Mouse (Mus musculus): ENCODE results near the gene Slc30a2. TPM values are rescaled to one million over a fixed set of nuclear protein-coding genes. Genes with fewer than 3 reads are reported as not detected.

Gene Slc30a2
- under 1 TPM in 1 of 2 experiments, not detected in 1; 0.41 TPM for polyA plus RNA-seq (2017; shearing (Covaris generic))

GRCm38 (mm10) chr4:134343071-134344031 is at the start of gene Slc30a2:
Gene Slc30a2, plus strand, starts transcription at chr4:134343181.

GRCm38 (mm10) chr4:134314876-134315275 is 28.1 kb upstream of the Slc30a2 start, which contains the start of gene Trim63:
Gene Trim63, plus strand, starts transcription at chr4:134315120.

GRCm38 (mm10) chr4:134383750-134384149 is 40.8 kb downstream of the Slc30a2 start, which contains the start of gene Extl1:
Gene Extl1, minus strand, starts transcription at chr4:134383850.

GRCm38 (mm10) chr4:134395977-134396825 is 53.2 kb downstream of the Slc30a2 start, which contains the start of gene Pafah2:
Gene Pafah2, plus strand, starts transcription at chr4:134396320.

Other genes starting within 250 kb of the Slc30a2 start
- gene Cd52, start 248.1 kb upstream of the Slc30a2 start, polyA plus RNA-seq (2017; shearing (Covaris generic)): 1,000 to 10,000 TPM; 2,589 to 2,801 TPM
- 10 to 100 TPM; 46.7 to 60.6 TPM for gene Ubxn11, start 240.6 kb upstream of the Slc30a2 start, polyA plus RNA-seq (2017; shearing (Covaris generic))
- 1,000 to 10,000 TPM; 1,401 to 1,596 TPM for gene Sh3bgrl3, start 214.4 kb upstream of the Slc30a2 start, polyA plus RNA-seq (2017; shearing (Covaris generic))
- gene Cep85, start 156.1 kb upstream of the Slc30a2 start, polyA plus RNA-seq (2017; shearing (Covaris generic)): 100 to 1,000 TPM in 1 of 2 experiments, 10 to 100 TPM in 1; 70.5 to 104 TPM
- under 1 TPM in 1 of 2 experiments, not detected in 1; 0.32 TPM for gene Gm7534, start 140.2 kb upstream of the Slc30a2 start, polyA plus RNA-seq (2017; shearing (Covaris generic))
- not detected for gene Catsper4, start 115.8 kb upstream of the Slc30a2 start, polyA plus RNA-seq (2017; shearing (Covaris generic))
- gene Cnksr1, start 104.8 kb upstream of the Slc30a2 start, polyA plus RNA-seq (2017; shearing (Covaris generic)): under 1 TPM in 1 of 2 experiments, not detected in 1; 0.17 TPM
- gene E130218I03Rik, start 99.5 kb upstream of the Slc30a2 start, polyA plus RNA-seq (2017; shearing (Covaris generic)): 1 to 10 TPM; 3.2 to 5.7 TPM
- 10 to 100 TPM; 18.4 to 25.6 TPM for gene Zfp593, start 97.6 kb upstream of the Slc30a2 start, polyA plus RNA-seq (2017; shearing (Covaris generic))
- not detected for gene Gm30191, start 96.2 kb upstream of the Slc30a2 start, polyA plus RNA-seq (2017; shearing (Covaris generic))
- under 1 TPM in 1 of 2 experiments, not detected in 1; 0.22 TPM for gene Grrp1, start 89.1 kb upstream of the Slc30a2 start, polyA plus RNA-seq (2017; shearing (Covaris generic))
- 10 to 100 TPM; 14.0 to 16.6 TPM for gene Pdik1l, start 55.3 kb upstream of the Slc30a2 start, polyA plus RNA-seq (2017; shearing (Covaris generic))
- gene Trim63, start 28.1 kb upstream of the Slc30a2 start, polyA plus RNA-seq (2017; shearing (Covaris generic)): 1 to 10 TPM in 1 of 2 experiments, not detected in 1; 1.1 TPM
- 1 to 10 TPM; 1.1 to 1.7 TPM for gene Extl1, start 40.7 kb downstream of the Slc30a2 start, polyA plus RNA-seq (2017; shearing (Covaris generic))
- 1 to 10 TPM; 1.3 to 2.6 TPM for gene Pafah2, start 53.1 kb downstream of the Slc30a2 start, polyA plus RNA-seq (2017; shearing (Covaris generic))
- gene Stmn1, start 125.1 kb downstream of the Slc30a2 start, polyA plus RNA-seq (2017; shearing (Covaris generic)): 10 to 100 TPM; 33.1 to 37.7 TPM
- 10 to 100 TPM; 20.8 to 35.2 TPM for gene Paqr7, start 153.5 kb downstream of the Slc30a2 start, polyA plus RNA-seq (2017; shearing (Covaris generic))
- 1 to 10 TPM in 1 of 2 experiments, under 1 TPM in 1; 0.57 to 1.9 TPM for gene Aunip, start 167.8 kb downstream of the Slc30a2 start, polyA plus RNA-seq (2017; shearing (Covaris generic))
- 100 to 1,000 TPM; 105 to 143 TPM for gene Mtfr1l, start 192.2 kb downstream of the Slc30a2 start, polyA plus RNA-seq (2017; shearing (Covaris generic))
- 1 to 10 TPM; 1.2 to 1.7 TPM for gene Selenon, start 209.0 kb downstream of the Slc30a2 start, polyA plus RNA-seq (2017; shearing (Covaris generic))

Data from inflammation-experienced regulatory T-cells (primary cell).